Mouse (Mus musculus): ENCODE data around the gene Tnn. TPM values are rescaled to one million over a fixed set of nuclear protein-coding genes. Genes with fewer than 3 reads are reported as not detected.

Tnn gene
- total RNA-seq (2023) = not detected

DNA sequence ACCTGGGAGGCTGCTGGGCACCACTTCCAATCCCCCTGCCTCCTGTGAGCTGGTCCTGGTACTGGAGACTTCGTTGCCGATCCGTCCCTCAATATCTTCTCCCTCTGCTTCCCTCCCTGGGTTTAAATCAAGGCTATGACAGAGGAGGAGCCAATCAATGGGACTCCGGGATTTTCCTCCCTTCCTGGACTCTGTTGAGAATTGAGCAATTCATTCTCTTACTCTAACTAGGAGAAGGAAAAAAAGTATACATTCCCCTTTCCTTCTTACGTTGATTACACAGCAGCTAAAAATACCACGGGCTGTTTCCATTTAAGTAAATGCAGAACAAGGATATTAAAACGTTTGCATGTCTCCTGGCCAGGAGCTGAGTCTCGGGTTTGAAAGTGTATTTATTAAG is at the start of gene Tnn:
Tnn (minus strand) TSS at position 101 of the 400 bp plus-strand sequence.

DNA sequence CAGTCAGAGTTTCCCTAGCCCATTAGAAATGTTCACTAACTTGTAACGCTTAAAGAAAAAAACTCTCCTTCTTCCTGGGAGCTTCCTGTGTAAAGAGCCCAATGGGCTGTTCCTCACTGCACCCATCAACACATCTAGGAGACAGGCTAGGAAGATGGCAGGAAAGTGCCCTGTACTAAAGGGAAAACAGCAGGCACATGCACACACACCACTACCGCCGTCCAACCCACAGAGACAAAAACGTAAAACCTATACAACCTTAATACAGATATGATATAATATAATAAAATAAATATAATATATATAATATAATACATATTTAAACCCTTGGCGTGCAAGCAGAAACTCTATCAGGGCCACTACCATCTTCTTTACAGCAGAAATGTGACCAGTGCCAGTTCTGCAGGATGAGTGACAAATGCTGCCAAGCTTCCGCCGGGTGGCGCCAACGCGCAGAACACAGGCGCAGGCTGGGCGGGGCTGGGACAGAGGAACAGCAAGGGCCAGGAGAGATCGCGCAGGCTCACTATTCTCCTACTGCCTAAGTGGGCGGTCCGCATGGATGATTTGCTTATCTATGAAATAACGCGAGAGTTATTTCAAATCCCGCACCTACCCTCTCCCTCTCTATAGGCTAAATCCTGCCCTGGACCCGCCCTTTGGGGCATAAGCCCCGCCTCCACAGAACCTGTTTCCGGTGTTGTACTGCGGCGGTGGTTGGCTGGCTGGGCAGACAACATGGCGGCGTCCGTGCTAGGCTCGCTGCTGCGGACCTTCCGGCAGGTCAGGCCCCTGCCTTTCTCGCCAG is 41.4 kb upstream of the Tnn start, which contains the start of gene Mrps14:
Mrps14 (plus strand) TSS at position 687 of the 808 bp plus-strand sequence.

DNA sequence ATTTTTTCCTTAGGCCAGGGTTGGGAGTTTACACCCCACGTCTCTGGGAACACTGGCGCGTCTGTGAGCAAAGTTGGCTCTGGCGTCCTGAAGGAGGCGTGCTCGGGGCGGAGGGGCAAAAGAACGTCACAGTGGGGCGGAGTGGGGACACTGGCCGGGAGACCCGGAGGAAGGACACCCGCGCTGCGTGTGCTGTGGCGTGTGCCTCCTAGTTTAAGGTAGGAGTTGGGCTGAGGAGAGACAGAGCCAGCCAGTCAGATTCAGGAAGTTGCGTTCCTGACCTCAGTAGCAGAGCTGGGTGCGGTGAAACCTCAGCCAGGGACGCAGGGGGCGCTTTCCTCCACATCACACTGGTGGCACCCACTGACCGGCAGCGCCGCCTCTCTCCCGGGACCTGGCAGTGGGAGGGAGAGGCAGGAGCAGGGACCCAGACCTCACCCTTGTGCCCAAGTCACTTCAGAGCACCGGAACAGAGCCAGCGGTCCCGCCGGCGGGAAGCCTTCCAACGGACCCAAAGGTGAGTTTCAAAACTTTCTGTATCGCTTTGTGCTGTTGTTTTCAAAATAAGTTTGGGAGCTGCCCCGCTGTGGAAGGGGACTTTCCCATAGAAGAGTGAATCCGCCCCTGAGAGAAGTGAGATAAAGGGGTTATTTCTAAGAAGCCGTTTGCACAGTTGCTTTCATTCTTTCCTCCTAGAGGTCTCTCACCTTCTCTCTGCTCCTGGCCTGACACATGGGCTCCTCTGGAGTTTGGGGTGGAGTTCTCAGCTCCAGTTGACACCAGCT is 109.0 kb downstream of the Tnn start, which contains the start of gene 4930523C07Rik:
4930523C07Rik (plus strand) TSS at position 146 of the 785 bp plus-strand sequence.

Other genes starting within 250 kb of the Tnn start
- 100 to 1,000 TPM; 143 to 158 TPM for gene 4930523C07Rik, start 109.2 kb downstream of the Tnn start, total RNA-seq (2023)
- gene Mrps14, start 41.6 kb upstream of the Tnn start, total RNA-seq (2023) = 10 to 100 TPM; 26.8 to 28.7 TPM
- 10 to 100 TPM; 35.4 to 38.7 TPM for gene Cacybp, start 59.3 kb upstream of the Tnn start, total RNA-seq (2023)